Mouse (Mus musculus) left cerebral cortex, adult 8-10 months (tissue): ENCODE results near the gene Vkorc1. TPM values are rescaled to one million over a fixed set of nuclear protein-coding genes. Genes with fewer than 3 reads are reported as not detected.

Experiments
- DNase-seq, 2 experiments: peaks; one replicate each; pipeline ENCODE4 v3.0.0; 2022; ENCODE audit warnings: low spot score in 2 of 2
- total RNA-seq, 4 experiments: library from RNA; stranded (reverse); gene quantifications; 2 replicates each; pipeline ENCODE4 v1.2.4; 2022

Gene Vkorc1
- total RNA-seq, 4 experiments from 2014 or later = 18.5 to 31.2 (median 25.2) TPM

GRCm38 (mm10) chr7:127876467-127877348, 18.7 kb downstream of the Vkorc1 start, which contains the start of gene Zfp668:
Gene Zfp668, minus strand, starts transcription at chr7:127876828.
- DNase-seq = peak; percentile 81 to 85

GRCm38 (mm10) chr7:127876041-127876466, 19.4 kb downstream of the Vkorc1 start, which contains the start of gene Zfp646:
Gene Zfp646, plus strand, starts transcription at chr7:127876221.
- DNase-seq = peak in 1 of 2 experiments; percentile 57

DNA sequence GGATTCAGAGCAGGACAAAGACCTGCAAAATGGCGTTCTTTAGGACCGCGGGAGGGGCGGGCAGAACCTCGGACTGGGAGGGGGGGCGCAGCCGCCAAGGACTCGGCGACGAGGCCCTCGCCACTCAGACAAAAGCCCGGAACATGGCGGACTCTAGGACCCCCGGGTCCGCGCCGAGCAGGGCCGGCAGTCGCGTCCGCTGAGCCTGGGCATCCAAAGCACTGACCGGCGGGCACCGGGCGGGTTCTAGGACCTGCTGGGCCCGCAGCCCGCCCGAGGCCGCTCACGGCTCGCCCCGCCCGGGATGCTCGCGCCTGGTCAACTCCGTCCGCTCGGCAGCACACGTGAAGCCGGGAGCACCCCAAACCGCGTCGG, 19.8 kb downstream of the Vkorc1 start:
- peak; percentile 82 to 94 for DNase-seq

GRCm38 (mm10) chr7:127874812-127875626, 20.4 kb downstream of the Vkorc1 start:
- DNase-seq = no peak

GRCm38 (mm10) chr7:127870136-127870821, 25.1 kb downstream of the Vkorc1 start:
- no peak for DNase-seq

DNA sequence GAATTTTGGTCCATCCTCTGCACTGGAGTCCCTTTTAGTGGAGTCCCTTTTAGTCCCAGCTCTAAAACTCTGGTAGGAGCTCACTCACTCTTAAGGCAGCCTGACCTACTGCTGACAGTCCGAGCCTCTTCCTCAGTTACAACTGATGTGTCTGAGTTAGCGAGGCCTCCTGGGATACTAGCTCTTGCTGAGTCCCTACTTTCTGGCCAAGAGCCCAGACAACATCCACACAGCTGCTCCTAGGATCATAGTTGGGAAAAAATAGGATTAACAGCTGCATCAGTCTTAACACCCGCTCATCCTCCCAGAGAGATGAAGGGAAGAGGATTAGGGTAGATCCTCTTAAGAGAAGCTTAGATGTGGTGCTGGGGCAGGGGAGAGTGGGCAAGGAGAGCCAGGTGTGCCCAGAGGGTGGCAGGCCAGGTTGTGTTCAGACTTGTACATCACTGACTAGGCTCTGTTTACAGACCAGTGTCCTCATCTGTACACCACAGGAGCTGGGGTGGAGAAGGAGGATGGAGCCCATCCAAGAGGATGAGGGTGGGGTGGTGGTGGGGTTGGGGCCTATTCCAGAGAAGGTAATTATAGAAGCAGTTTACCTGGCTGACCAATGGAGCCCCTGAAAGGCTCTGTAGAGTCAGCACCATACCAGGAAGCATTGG, 26.1 kb downstream of the Vkorc1 start:
- peak in 1 of 2 experiments; percentile 43 for DNase-seq

DNA sequence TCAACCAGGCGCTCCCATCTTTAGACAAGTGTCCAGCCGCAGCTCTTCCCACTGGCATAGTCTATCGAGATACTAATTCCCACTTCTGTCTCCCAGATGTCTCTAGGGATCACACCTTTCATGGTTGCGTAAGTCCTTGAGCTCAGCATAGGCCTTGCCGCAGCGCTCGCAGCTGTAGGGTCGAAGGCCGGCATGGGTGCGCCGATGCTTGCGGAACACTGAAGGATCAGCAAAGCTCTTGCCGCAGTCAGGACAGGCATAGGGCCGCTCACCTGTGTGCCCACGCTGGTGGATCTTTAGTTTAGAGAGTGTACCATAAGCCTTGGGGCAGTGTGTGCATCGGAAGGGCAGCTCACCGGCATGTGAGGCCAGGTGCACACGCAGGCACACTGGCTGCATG, 27.8 kb downstream of the Vkorc1 start:
- no peak for DNase-seq

GRCm38 (mm10) chr7:127866434-127866833, 29.0 kb downstream of the Vkorc1 start:
- DNase-seq = no peak

DNA sequence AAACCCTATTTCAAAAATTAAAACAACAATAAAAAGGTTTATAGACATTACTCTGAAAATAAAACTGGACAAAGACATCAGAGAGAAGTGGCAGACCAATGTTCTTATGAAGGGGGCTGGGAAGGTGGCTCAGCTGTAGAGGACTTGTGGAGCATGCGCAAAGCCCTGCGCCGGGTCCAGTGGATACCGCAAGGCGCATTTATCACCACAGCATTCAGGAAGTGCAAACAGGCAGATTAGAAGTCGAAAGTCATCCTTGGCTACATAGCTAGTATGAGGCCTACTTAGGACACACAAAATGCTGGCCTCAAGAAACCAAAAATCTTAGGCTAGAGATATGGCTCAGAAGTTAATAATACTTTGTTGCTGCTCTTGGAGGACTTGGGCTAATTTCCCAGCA, 37.2 kb downstream of the Vkorc1 start:
- DNase-seq = no peak

DNA sequence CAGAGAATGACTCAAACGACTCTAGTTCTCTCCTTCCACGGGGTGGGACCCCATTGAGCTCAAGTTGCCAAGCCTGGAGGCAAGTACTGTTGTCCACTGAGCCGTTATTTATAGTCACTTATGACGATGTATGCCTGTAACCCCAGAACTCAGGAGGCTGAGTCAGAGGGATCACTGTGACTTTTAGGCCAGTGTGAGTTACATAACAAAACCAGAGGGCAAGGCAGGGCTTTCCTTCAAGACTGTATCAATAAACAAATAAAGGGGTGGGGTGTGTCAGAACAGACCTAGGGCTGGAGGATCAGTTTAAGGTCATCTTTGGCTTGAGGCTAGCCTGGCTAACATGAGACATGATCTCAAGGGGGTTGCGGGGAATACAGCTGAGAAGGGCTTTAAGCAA, 44.5 kb downstream of the Vkorc1 start:
- no peak for DNase-seq

- DNase-seq = no peak
Observed at GRCm38 (mm10) chr7:127849973-127850875, 45.2 kb downstream of the Vkorc1 start.

Other genes with a start within 250 kb of the Vkorc1 start
- 10 to 100 TPM; 31.4 to 49.5 (median 43.6) TPM for gene Bcl7c, start 186.7 kb downstream of the Vkorc1 start, total RNA-seq
- gene Ctf1, start 182.9 kb downstream of the Vkorc1 start, total RNA-seq = 1 to 10 TPM; 3.1 to 6.9 (median 4.2) TPM
- not detected for gene Ctf2, start 163.5 kb downstream of the Vkorc1 start, total RNA-seq
- 10 to 100 TPM; 59.3 to 68.5 (median 63.5) TPM for gene Fbxl19, start 151.1 kb downstream of the Vkorc1 start, total RNA-seq
- gene Orai3, start 125.8 kb downstream of the Vkorc1 start, total RNA-seq = 10 to 100 TPM; 18.0 to 22.2 (median 19.5) TPM
- gene Setd1a, start 118.9 kb downstream of the Vkorc1 start, total RNA-seq = 10 to 100 TPM; 44.7 to 48.4 (median 46.9) TPM
- 1 to 10 TPM; 3.9 to 6.2 (median 4.6) TPM for gene Gm49388, start 110.0 kb downstream of the Vkorc1 start, total RNA-seq
- gene Hsd3b7, start 95.0 kb downstream of the Vkorc1 start, total RNA-seq = 1 to 10 TPM; 4.2 to 9.7 (median 4.6) TPM
- 10 to 100 TPM; 62.3 to 96.9 (median 71.2) TPM for gene Stx4a, start 71.3 kb downstream of the Vkorc1 start, total RNA-seq
- 100 to 1,000 TPM; 444 to 479 (median 451) TPM for gene Stx1b, start 71.1 kb downstream of the Vkorc1 start, total RNA-seq
- 10 to 100 TPM; 29.9 to 32.8 (median 31.2) TPM for gene Zfp646, start 19.4 kb downstream of the Vkorc1 start, total RNA-seq
- gene Zfp668, start 18.8 kb downstream of the Vkorc1 start, total RNA-seq = 10 to 100 TPM; 22.7 to 25.3 (median 23.3) TPM
- 1 to 10 TPM in 3 of 4 experiments, under 1 TPM in 1; 0.78 to 2.1 (median 1.4) TPM for gene Prss53, start 4.6 kb downstream of the Vkorc1 start, total RNA-seq
- gene Gm21974, start 163 bp downstream of the Vkorc1 start, total RNA-seq = not detected
- gene Bckdk, start 8.5 kb upstream of the Vkorc1 start, total RNA-seq = 10 to 100 TPM; 39.4 to 47.5 (median 44.3) TPM
- 10 to 100 TPM; 25.3 to 33.8 (median 27.6) TPM for gene Kat8, start 16.9 kb upstream of the Vkorc1 start, total RNA-seq
- gene Prss8, start 34.5 kb upstream of the Vkorc1 start, total RNA-seq = under 1 TPM in 2 of 4 experiments, not detected in 2; 0.33 to 0.82 TPM
- gene Prss36, start 51.1 kb upstream of the Vkorc1 start, total RNA-seq = 1 to 10 TPM; 6.2 to 9.2 (median 8.0) TPM
- gene Fus, start 71.8 kb upstream of the Vkorc1 start, total RNA-seq = 100 to 1,000 TPM; 329 to 369 (median 354) TPM
- gene Pycard, start 98.2 kb upstream of the Vkorc1 start, total RNA-seq = 10 to 100 TPM in 1 of 4 experiments, 1 to 10 TPM in 3; 2.6 to 11.7 (median 5.2) TPM
- 1 to 10 TPM in 3 of 4 experiments, under 1 TPM in 1; 0.96 to 1.5 (median 1.4) TPM for gene Trim72, start 108.3 kb upstream of the Vkorc1 start, total RNA-seq
- 10 to 100 TPM; 11.2 to 21.7 (median 15.7) TPM for gene Itgam, start 167.0 kb upstream of the Vkorc1 start, total RNA-seq
- gene Gm49368, start 167.1 kb upstream of the Vkorc1 start, total RNA-seq = under 1 TPM in 2 of 4 experiments, not detected in 2; 0.14 to 0.18 TPM
- 10 to 100 TPM in 2 of 4 experiments, under 1 TPM in 2; 0.26 to 22.1 (median 9.0) TPM for gene Itgax, start 233.9 kb upstream of the Vkorc1 start, total RNA-seq